Mouse (Mus musculus): ENCODE results near the gene Acsl5. TPM values are rescaled to one million over a fixed set of nuclear protein-coding genes. Genes with fewer than 3 reads are reported as not detected.

The Acsl5 gene
- total RNA-seq, 1 experiment, result 17.1 TPM

GRCm38 (mm10) chr19:55232136-55232535, 19.6 kb upstream of the Acsl5 start:
- no peak for TF ChIP-seq CHD2 (IDR thresholded peaks at IDR 0.05; ENCODE audit: low read depth, low read length)
- TF ChIP-seq MAFK (IDR thresholded peaks at IDR 0.05; ENCODE audit: insufficient read depth, low read depth, low read length), result no peak
- TF ChIP-seq ZNF384 (IDR thresholded peaks at IDR 0.05; ENCODE audit: low read depth, low read length), result no peak
- TF ChIP-seq HCFC1 (IDR thresholded peaks at IDR 0.05; ENCODE audit: borderline replicate concordance, insufficient read depth, low read length), result no peak
- no peak for TF ChIP-seq ZC3H11A (IDR thresholded peaks at IDR 0.05; ENCODE audit: borderline replicate concordance, low read depth, low read length)
- no peaks in the 10 kb centered on the region for H3K4me1 ChIP-seq (ENCODE audit: control insufficient read depth in 2 of 2, insufficient read depth in 2 of 2, low read length in 2 of 2, poor library complexity in 1 of 2)
- no peaks in the 10 kb centered on the region for H3K9me3 ChIP-seq (ENCODE audit: control insufficient read depth, insufficient read depth, low read depth, low read length)
- H3K9ac ChIP-seq (ENCODE audit: insufficient read depth, low read depth, low read length, poor library complexity, severe bottlenecking), result no peak overlapping the region
- no peak for DNase-seq (ENCODE audit: low read depth, low spot score)
- H3K36me3 ChIP-seq (ENCODE audit: control insufficient read depth, insufficient read depth, low read length, poor library complexity, severe bottlenecking), result no peaks in the 10 kb centered on the region
- H3K27ac ChIP-seq (ENCODE audit: insufficient read depth, low read depth, low read length, poor library complexity, severe bottlenecking), result no peak overlapping the region
- in situ Hi-C loops (cut with MboI; ENCODE audit: low sequenced_read_pairs in 2 of 2, unreplicated experiment in 2 of 2), result no loop called here
- H3K4me3 ChIP-seq (ENCODE audit: insufficient read depth in 1 of 2, low read depth in 1 of 2, low read length in 2 of 2, poor library complexity in 1 of 2, severe bottlenecking in 1 of 2), result no peak overlapping the region

- Histone ChIP-seq H3K4me1 (ENCODE audit: control insufficient read depth in 2 of 2, insufficient read depth in 2 of 2, low read length in 2 of 2, poor library complexity in 1 of 2) (no peaks in the 10 kb centered on the region), H3K9ac (ENCODE audit: insufficient read depth, low read depth, low read length, poor library complexity, severe bottlenecking) (no peak overlapping the region), H3K9me3 (ENCODE audit: control insufficient read depth, insufficient read depth, low read depth, low read length) (no peaks in the 10 kb centered on the region), H3K36me3 (ENCODE audit: control insufficient read depth, insufficient read depth, low read length, poor library complexity, severe bottlenecking) (no peaks in the 10 kb centered on the region), H3K4me3 (ENCODE audit: insufficient read depth in 1 of 2, low read depth in 1 of 2, low read length in 2 of 2, poor library complexity in 1 of 2, severe bottlenecking in 1 of 2) (no peak overlapping the region), H3K27ac (ENCODE audit: insufficient read depth, low read depth, low read length, poor library complexity, severe bottlenecking) (no peak overlapping the region)
- DNase-seq (ENCODE audit: low read depth, low spot score), result no peak
- no peak for TF ChIP-seq ZC3H11A (IDR thresholded peaks at IDR 0.05; ENCODE audit: borderline replicate concordance, low read depth, low read length)
- in situ Hi-C loops (cut with MboI; ENCODE audit: low sequenced_read_pairs in 2 of 2, unreplicated experiment in 2 of 2), result no loop called here
Measured at GRCm38 (mm10) chr19:55236026-55236425, 15.7 kb upstream of the Acsl5 start.

- no peaks in the 10 kb centered on the region for H3K36me3 ChIP-seq (ENCODE audit: control insufficient read depth, insufficient read depth, low read length, poor library complexity, severe bottlenecking)
- no peak for TF ChIP-seq ZC3H11A (IDR thresholded peaks at IDR 0.05; ENCODE audit: borderline replicate concordance, low read depth, low read length)
- TF ChIP-seq MAFK (IDR thresholded peaks at IDR 0.05; ENCODE audit: insufficient read depth, low read depth, low read length), result no peak
- no peak for TF ChIP-seq CHD2 (IDR thresholded peaks at IDR 0.05; ENCODE audit: low read depth, low read length)
- TF ChIP-seq HCFC1 (IDR thresholded peaks at IDR 0.05; ENCODE audit: borderline replicate concordance, insufficient read depth, low read length), result no peak
- no peak for TF ChIP-seq ZNF384 (IDR thresholded peaks at IDR 0.05; ENCODE audit: low read depth, low read length)
- in situ Hi-C loops (cut with MboI; ENCODE audit: low sequenced_read_pairs in 2 of 2, unreplicated experiment in 2 of 2), result no loop called here
Measured at GRCm38 (mm10) chr19:55236564-55236963, 15.2 kb upstream of the Acsl5 start.

GRCm38 (mm10) chr19:55239766-55240426, 11.8 kb upstream of the Acsl5 start:
- TF ChIP-seq HCFC1 (IDR thresholded peaks at IDR 0.05; ENCODE audit: borderline replicate concordance, insufficient read depth, low read length), result no peak
- no peak for TF ChIP-seq CHD2 (IDR thresholded peaks at IDR 0.05; ENCODE audit: low read depth, low read length)
- no peak for TF ChIP-seq ZNF384 (IDR thresholded peaks at IDR 0.05; ENCODE audit: low read depth, low read length)
- no peak for TF ChIP-seq ZC3H11A (IDR thresholded peaks at IDR 0.05; ENCODE audit: borderline replicate concordance, low read depth, low read length)
- TF ChIP-seq MAFK (IDR thresholded peaks at IDR 0.05; ENCODE audit: insufficient read depth, low read depth, low read length), result no peak
- Histone ChIP-seq H3K4me1 (ENCODE audit: control insufficient read depth in 2 of 2, insufficient read depth in 2 of 2, low read length in 2 of 2, poor library complexity in 1 of 2) (no peaks in the 10 kb centered on the region), H3K4me3 (ENCODE audit: insufficient read depth in 1 of 2, low read depth in 1 of 2, low read length in 2 of 2, poor library complexity in 1 of 2, severe bottlenecking in 1 of 2) (no peak overlapping the region), H3K9me3 (ENCODE audit: control insufficient read depth, insufficient read depth, low read depth, low read length) (no peaks in the 10 kb centered on the region), H3K36me3 (ENCODE audit: control insufficient read depth, insufficient read depth, low read length, poor library complexity, severe bottlenecking) (no peaks in the 10 kb centered on the region), H3K9ac (ENCODE audit: insufficient read depth, low read depth, low read length, poor library complexity, severe bottlenecking) (no peak overlapping the region), H3K27ac (ENCODE audit: insufficient read depth, low read depth, low read length, poor library complexity, severe bottlenecking) (no peak overlapping the region)
- no peak for DNase-seq (ENCODE audit: low read depth, low spot score)
- in situ Hi-C loops (cut with MboI; ENCODE audit: low sequenced_read_pairs in 2 of 2, unreplicated experiment in 2 of 2), result no loop called here

More at GRCm38 (mm10) chr19:55236564-55236963, 15.2 kb upstream of the Acsl5 start:
- Histone ChIP-seq H3K4me1 (ENCODE audit: control insufficient read depth in 2 of 2, insufficient read depth in 2 of 2, low read length in 2 of 2, poor library complexity in 1 of 2) (no peaks in the 10 kb centered on the region), H3K4me3 (ENCODE audit: insufficient read depth in 1 of 2, low read depth in 1 of 2, low read length in 2 of 2, poor library complexity in 1 of 2, severe bottlenecking in 1 of 2) (no peak overlapping the region), H3K9ac (ENCODE audit: insufficient read depth, low read depth, low read length, poor library complexity, severe bottlenecking) (no peak overlapping the region), H3K27ac (ENCODE audit: insufficient read depth, low read depth, low read length, poor library complexity, severe bottlenecking) (no peak overlapping the region), H3K9me3 (ENCODE audit: control insufficient read depth, insufficient read depth, low read depth, low read length) (no peaks in the 10 kb centered on the region)
- DNase-seq (ENCODE audit: low read depth, low spot score), result no peak

- in situ Hi-C loops (cut with MboI; ENCODE audit: low sequenced_read_pairs in 2 of 2, unreplicated experiment in 2 of 2), result no loop called here
- H3K36me3 ChIP-seq (ENCODE audit: control insufficient read depth, insufficient read depth, low read length, poor library complexity, severe bottlenecking), result no peaks in the 10 kb centered on the region
- H3K9me3 ChIP-seq (ENCODE audit: control insufficient read depth, insufficient read depth, low read depth, low read length), result no peaks in the 10 kb centered on the region
- H3K4me3 ChIP-seq (ENCODE audit: insufficient read depth in 1 of 2, low read depth in 1 of 2, low read length in 2 of 2, poor library complexity in 1 of 2, severe bottlenecking in 1 of 2), result no peak within 1 kb of the TSS
- H3K4me1 ChIP-seq (ENCODE audit: control insufficient read depth in 2 of 2, insufficient read depth in 2 of 2, low read length in 2 of 2, poor library complexity in 1 of 2), result no peaks in the 10 kb centered on the region
- DNase-seq (ENCODE audit: low read depth, low spot score), result no peak
- TF ChIP-seq ZNF384 (IDR thresholded peaks at IDR 0.05; ENCODE audit: low read depth, low read length) (no peak), HCFC1 (IDR thresholded peaks at IDR 0.05; ENCODE audit: borderline replicate concordance, insufficient read depth, low read length) (no peak), ZC3H11A (IDR thresholded peaks at IDR 0.05; ENCODE audit: borderline replicate concordance, low read depth, low read length) (no peak)
- H3K27ac ChIP-seq (ENCODE audit: insufficient read depth, low read depth, low read length, poor library complexity, severe bottlenecking), result no peak within 1 kb of the TSS
- no peak within 1 kb of the TSS for H3K9ac ChIP-seq (ENCODE audit: insufficient read depth, low read depth, low read length, poor library complexity, severe bottlenecking)
Measured at GRCm38 (mm10) chr19:55241186-55241645, 10.5 kb upstream of the Acsl5 start, which contains the start of gene Gucy2g. Gucy2g (minus strand) TSS chr19:55241236.
